Mouse (Mus musculus) adrenal gland, adult 8-10 months (tissue): ENCODE data around the gene Zbtb6. TPM values are rescaled to one million over a fixed set of nuclear protein-coding genes. Genes with fewer than 3 reads are reported as not detected.
A peak's percentile ranks its signal among the peaks of the same experiment; 100 is the strongest.

Experiments used
- DNase-seq: peaks from one replicate; pipeline ENCODE4 v3.0.0; 2022
- total RNA-seq, 4 experiments: library from RNA; stranded (reverse); gene quantifications; 2 replicates each; pipeline ENCODE4 v1.2.4; 2022

Gene Zbtb6
- 10 to 100 TPM; 15.4 to 17.6 (median 16.7) TPM for total RNA-seq

DNA sequence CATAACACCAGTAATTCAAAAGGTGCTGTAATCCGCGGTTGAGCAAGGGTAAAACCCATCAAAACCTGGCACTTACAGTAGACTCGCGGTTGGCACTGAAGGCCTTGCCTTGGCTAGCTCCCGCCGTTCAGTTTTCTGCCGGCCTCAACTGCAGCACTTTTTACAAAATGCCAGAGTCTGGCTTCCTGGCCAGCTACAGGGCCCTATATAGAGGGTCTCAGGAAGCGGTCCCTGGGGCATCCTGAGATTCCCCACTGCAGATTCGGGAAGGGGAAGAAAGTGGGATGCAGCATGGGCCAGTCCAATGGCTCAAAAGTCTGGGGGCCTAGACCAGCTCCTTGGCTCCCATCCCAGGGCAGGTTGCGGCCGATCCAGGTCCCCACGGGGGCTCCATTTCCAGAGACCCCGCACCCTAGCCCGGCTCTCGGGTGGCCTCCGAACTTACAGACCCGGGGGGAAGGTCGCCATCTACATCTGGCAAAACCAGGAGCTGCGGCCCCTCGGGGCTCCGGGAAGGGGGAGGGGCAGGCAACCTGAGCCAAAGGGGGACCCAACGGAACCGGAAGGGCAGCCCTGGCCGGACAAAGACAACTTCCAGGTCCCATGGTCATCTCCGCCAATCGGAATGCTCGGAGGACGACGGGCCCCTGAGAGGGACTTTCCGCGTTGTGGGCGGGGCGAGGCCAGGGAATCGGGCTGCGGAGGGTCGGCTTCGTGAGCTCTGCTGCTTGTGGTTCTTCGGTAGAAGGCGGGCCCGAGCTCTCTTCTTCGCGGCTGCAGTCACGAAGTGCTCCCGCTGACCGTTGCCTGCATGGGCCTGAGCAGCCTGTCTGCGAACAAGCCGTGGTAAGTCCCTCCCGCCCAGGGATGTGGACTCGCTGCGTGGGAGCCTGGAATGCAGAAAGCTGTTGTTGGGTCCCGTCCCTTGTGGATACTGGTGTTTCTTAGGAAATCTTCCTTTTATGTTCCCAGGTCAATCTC is at the start of gene Zbtb6, which contains the start of the genes Zbtb26 and Rabgap1:
Gene Zbtb6, minus strand, starts transcription at position 561 of the 981 bp plus-strand sequence.
Gene Zbtb26, minus strand, starts transcription at position 525 of the 981 bp plus-strand sequence.
Gene Rabgap1, plus strand, starts transcription at position 669 of the 981 bp plus-strand sequence.
- peak; percentile 96 for DNase-seq

DNA sequence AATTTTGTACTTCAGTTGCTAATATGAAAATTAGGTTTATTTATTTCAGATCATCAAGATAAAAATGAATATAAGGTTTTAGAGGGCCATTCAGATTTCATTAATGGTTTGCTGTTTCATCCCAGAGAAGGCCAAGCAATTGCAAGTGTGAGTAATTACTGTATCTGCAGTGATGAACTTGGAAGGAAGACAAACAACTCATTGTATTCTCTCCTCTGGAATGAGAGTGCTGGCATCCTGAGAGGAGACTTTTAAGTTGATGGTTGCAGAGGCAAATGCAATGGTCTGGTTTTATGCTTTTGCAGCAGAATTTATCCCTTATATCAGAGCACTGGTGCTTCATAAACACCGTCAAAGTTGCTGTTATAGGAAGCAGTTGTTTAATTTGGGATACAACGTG is 46.0 kb upstream of the Zbtb6 start:
- no peak for DNase-seq

DNA sequence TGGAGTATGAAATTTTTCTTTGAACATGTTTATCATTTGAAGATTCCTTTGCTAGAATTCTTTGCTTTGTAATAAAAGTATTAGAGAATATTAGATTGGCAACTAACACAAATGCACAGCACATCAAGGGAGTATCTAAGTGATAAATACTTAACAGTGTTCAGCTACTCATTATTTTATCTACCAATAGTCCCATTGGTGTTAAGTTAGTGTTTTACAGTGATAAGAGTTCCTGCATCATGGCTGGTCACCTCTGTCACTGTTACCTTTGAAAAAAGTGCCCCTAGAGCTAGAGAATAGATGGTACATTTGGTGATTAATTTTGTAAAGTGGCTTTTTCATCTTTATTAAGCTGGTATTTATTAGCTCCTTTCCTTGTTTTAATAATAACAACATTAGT is 43.4 kb upstream of the Zbtb6 start:
- DNase-seq, result no peak

DNA sequence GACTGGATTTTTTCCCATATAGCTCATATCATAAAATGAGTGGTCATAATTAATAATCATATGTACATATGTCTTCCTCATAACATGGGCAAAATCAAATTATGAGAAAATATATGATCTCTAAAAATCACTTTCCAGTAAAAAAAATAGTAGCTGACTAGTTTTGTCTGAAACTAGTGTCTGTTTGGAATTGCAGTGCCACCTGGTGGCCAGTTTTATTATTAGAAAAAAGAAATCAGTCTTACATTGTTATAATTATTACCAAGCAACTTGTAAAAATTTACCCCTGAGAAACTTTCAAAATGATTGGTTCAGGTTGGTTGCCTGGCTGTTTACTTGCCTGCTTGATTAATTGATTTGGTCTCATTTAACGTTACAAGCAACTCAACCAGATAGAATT is 42.4 kb upstream of the Zbtb6 start:
- no peak for DNase-seq

DNA sequence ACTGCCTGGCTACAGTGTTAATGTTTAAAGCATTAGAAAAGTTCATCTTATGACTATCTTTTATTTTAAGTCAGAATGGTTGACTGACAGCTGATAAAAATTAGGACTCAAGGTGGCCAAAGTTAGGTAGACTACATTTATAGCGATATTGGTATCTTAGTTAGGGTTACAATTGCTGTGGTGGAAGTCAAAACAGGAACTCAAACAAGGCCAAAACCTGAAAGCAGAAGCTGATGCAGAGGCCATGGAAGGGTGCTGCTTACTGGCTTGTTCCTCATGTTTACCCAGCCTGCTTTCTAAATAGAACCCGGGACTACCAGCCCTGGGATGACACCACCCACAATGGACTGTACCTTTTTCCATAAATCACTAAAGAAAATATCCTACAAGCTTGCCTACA is 41.2 kb upstream of the Zbtb6 start:
- DNase-seq, result no peak

DNA sequence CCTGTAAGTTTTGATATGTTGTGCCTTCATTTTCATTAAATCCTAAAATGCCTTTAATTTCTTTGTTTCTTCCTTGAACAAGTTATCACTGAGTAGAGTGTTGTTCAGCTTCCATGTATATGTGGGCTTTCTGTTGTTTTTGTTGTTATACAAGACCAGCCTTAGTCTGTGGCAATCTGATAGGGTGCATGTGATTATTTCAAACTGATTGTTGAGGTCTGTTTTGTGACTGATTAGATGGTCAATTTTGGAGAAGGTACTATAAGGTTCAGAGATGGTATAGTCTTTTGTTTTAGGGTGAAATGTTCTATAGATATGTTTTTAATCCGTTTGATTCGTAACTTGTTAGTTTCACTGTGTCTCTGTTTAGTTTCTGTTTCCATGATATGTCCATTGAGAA is 37.1 kb upstream of the Zbtb6 start:
- DNase-seq, result no peak

DNA sequence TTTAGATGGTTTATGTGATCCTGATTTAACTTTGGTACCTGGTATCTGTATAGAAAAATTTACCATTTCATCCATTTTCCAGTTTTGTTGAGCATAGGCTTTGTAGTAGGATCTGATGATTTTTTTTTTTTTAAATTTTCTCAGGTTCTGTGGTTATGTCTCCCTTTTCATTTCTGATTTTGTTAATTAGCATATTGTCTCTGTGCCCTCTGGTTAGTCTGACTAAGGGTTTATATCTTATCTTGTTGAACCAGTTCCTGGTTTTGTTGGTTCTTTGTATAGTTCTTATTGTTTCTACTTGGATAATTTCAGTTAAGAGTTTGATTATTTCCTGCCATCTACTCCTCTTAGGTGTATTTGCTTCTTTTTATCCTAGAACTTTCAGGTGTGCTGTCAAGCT is 36.6 kb upstream of the Zbtb6 start:
- no peak for DNase-seq

DNA sequence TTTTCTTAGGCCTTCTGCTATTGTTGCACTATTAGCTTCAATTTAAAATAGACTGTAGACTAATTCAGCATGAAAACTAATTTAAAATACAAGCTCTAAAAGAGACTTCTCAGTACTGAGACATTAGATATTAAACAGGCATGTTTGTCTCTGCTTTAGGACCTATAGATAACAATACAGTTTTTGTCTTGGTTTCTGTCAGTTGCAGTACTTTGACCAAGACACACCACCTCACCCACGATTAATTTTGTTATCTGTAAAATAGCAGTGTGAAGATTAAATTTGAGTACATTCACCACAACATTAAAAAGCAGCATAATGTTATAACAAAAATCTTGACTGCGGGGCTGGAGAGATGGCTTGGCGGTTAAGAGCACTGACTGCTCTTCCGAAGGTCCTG is 23.3 kb upstream of the Zbtb6 start:
- DNase-seq, result no peak

DNA sequence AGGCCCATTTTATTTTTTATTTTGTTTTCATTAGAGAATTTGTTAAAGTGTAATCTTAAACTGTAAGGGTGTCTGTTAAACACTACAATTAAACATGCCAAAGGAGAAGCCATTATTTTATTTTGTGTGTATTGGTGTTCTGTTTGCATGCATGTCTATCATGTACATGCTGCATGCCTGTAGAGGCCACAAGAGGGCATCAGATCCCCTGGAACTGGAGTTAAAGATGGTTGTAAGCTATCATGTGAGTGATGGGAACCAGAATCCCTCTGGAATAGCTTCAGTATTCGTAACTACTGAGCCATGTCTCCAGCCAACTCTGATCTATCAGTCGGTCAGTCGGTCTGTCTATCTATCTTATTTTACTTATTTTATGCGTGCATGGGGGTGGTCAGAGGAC is 17.7 kb upstream of the Zbtb6 start:
- DNase-seq, result no peak

DNA sequence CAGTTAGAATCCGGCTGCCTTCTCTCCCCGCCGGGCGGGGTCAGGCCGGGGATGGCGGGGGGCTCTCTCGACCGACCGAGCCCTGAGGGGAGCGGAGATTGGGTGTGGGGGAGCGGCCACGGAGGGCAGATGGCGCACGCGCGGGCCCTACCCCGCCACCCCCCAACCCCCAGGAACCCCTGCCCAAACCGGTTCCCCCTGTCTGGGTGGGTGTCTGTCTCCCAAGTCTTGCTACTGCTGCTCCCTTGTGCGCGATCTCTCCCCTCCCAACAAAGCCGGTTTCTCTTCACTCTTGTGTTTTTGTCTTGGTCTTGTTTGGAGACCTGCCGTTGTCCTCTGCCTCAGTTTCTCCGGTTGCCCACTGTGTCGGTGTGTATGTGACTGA is 9.4 kb upstream of the Zbtb6 start:
- no peak for DNase-seq

DNA sequence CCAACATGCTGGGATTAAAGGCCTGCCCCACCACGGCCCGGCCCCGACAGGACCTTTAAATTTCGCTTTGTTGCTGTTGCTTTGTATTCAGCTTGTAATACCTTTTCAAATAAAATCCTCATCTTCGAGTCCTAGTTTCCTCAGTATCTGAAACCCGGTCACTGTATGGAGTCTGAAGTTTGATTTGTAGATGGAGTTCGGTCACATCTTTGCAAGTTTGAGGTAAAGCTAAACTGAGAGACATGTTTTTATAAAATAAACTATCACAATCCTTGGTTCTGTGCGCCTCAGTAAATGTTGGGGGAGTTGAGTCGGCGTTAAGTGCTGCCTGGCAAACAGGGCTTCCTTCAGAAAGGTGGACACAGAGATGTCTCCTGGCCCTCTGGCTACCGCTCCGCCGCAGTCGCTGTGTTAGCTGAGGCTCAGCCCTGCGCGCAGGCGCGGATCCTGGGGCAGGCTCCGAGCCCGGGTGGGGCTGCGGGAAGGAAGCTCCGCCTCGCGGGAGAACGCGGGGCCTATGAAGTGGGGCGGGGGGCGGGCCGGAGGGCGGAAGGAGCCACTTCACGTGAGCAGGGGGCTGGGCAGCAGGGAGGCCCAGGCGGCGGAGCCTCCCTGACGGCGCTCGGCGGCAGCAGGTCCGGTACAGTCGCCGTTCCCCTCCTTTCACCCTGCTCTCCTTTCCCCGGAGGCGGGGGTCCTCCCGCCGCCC is 8.8 kb upstream of the Zbtb6 start:
- DNase-seq, result peak; percentile 90

DNA sequence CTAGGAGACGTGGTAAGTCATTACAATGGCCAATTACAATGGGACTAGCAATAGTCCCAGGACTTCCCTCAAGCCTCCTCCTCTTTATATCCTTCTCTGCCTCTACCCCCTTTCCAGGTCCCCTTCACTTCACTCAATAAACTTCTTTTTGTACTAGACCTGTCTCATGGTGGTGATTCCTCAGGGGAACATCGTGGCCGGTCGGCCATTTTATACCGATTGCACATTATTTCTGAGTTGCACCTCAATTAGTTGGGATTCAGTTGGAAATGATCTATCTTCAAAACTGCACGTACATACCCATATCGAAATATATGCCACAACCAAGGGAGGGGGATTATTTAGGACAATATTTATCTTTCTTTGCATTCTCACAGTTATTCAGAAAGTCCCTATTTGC is 11.4 kb downstream of the Zbtb6 start:
- no peak for DNase-seq

DNA sequence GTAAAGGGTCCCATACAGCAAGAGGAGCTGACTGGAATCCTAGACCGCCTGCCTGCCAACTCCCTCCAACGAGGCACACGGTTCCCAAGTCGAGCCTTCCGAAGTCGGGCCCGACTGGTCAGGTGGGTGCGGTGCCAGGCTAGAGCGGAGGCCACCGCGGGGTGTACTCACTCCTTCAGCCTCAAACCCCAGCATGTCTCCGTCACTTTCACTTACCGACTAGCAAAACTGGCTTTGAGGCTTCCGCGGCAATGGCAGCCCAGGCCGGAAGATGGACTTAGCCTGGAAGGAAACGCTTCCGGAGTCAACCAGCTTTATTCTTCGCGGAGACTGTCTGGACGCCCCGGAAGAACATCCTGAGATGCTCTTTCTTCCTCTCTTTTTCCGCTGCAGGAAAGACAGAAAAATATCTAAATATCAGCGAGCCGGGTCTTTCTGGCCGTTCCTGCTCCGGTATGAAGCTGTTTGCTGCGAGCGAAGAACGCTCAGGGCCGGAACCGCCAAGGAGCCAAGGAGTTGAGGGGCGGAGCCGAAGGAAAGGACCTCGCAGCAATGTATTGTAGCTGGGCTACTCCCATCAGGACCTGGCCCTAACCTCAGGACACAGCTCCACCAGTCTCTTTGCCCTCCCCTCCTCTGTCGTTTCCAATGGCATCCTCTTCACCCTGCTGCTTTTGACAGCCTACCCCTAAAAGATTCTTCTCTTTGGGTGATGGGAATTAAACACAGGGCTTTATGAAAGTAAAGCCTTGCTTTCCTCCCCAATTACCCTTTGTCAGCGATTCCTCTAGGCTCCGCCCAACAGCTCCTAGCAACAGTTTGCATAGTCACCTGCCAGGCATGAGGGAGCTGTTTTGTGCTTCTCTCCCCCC is 12.1 kb downstream of the Zbtb6 start:
- DNase-seq, result peak; percentile 83

DNA sequence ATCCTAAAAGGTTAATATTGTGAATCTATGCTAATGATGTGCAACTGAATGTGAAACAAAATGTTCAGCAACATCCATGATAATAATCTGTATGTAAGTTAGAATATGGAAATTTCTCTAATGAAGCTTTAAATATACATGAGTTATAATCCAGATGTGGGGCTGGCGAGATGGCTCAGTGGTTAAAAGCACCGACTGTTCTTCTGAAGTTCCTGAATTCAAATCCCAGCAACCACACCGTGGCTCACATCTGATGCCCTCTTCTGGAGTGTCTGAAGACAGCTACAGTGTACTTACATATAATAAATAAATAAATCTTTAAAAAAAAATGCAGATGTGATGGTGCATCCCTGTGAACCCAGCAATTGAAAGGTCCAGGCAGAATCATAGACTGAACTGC is 19.3 kb downstream of the Zbtb6 start:
- no peak for DNase-seq

DNA sequence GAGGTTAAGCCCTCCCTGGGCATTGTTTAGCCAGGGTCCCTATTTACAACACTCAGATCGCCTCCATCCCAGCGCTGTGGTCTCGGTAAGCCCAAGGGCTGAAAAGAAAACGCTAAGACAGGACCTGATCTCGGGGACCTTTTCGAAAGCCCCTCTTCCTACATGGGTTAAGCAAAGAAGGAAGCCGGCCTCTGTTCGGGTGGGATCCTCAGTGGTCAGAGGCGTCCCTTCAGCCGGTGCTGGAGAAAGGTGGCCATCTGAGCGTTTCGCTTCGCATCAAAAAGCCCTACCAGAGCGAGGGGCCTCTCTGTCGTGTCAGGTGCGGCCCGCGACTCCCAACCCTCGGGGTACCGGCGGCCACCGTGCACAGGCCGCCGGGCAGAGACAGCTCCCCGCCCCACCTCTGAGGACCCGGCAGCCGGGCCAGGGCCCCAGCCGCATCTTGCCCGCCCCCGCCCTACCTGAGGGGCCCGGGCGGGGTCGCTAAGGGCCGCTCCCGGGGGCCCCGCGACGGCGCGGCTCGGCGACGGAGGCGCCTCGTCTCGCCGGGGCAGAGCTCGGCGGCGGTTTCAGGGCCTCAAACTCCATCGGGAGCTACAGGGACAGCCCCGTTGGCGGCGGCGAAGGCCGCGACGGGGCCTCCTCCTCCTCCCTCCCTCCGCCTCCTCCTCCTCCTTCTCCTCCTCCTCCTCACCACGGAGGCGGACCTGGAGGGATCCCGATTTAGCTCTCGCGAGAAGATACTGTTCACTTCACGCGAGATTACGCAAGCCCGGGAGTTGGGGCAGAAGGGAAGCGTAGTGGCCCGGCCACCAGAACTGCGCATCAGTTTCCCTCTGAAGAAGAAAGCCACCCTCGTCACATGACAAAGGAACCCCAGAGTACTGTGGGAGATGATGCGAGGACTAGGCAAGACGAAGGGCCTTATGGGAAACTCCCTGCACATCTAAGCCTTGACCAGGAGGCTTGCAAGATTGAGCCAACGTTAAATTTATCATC is 20.4 kb downstream of the Zbtb6 start, which contains the start of gene Rc3h2:
Gene Rc3h2, minus strand, starts transcription at position 598 of the 999 bp plus-strand sequence.
- peak; percentile 96 for DNase-seq

DNA sequence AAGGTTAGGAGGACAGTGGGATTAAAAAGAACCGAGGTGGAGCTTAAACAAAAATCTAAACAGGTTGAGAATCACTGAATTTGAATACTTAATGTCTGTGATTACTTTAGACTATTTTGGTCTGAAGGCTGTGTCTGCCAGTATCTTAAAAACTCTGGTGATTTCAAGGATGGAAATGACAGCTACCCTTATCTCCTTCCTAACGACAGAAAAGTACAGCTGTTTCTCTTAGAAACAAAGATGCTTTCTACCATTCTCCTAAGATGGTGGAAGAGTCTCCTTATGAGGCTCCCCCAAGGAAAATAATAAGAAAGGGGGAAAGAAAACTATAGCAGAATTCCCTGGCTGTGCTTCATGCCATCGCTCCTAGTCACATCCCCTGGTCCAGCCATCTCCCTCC is 21.1 kb downstream of the Zbtb6 start:
- no peak for DNase-seq

DNA sequence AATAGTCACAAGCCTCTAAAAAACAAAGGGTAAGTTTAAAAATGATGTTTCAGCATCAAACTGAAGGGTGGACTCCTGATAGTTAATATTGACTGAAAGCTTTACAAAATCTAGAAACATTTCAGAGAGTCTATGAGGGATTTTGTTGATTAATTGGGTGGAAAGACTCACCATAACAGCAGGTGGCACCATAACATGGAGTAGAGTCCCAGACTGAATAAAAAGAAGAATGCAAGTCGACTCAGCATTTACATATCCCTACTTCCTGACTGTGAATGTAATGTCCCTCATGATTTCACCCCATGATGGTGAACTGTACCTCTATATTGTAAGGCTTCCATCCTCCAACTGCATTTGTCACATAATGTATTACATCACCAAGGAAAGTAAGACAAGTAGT is 47.4 kb downstream of the Zbtb6 start:
- no peak for DNase-seq

DNA sequence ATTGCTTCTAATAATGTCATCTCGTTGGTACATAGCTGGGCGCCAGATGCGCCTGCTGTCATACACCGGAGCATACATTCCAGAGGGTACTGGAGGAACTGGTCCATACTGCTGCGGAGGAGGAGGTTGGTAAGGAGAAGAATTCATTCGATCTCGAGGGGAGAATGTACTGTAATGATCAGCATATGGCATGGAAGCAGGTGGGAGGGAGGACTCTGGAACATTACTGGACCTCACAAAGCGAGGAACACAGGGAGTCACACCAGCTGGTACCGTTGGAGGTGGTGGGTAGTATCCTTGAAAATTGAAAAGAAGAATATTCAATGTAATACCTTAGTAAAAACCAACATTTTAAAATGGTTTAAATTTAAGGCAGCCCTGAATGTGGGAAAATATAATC is 60.0 kb downstream of the Zbtb6 start:
- DNase-seq, result no peak

DNA sequence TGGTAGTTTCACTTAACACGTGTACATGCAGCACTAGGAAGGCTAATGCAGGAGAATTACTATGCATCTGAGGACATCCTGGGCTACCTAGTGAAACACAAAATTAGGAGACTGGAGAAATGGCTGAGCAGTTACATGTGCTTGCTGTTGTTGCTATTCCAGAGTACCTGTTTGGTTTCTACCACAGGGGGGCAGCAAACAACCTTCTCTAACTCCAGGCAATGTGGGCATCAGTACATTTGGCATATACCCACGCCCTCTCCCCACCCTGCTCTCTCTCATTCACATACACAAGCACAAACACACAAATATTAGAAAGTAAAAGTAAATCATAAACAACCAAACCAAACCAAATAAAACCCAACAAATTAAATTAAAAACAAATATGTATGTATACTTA is 62.8 kb downstream of the Zbtb6 start:
- no peak for DNase-seq

DNA sequence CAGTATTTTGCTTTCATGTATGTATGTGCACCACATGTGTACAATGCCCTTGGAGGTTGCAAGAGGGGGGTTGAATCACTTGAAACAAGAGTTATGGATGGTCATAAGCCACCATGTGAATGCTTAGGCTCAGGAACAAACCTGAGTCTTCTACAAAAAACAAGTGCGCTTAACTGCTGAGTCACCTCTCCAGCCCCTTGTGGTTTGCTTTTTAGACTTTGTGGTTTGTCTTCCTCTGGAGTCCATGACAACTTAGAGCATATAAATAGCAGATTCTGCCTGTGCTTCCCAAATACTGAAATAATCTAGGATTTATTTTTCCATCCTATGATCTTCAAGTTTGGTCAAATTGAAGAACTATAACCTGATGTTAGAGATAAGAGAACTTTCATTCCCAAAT is 67.0 kb downstream of the Zbtb6 start:
- no peak for DNase-seq
